Mouse (Mus musculus) G1E (cell line): ENCODE results near the gene Kcnip4.

Source experiments
- CTCF ChIP-seq: IDR thresholded peaks from 2 replicates; pipeline ENCODE4 v1.5.1; 2012; ENCODE audit warnings: low read depth, low read length, inconsistent platforms, mixed read lengths
- GATA2 ChIP-seq: IDR thresholded peaks from 2 replicates; pipeline ENCODE4 v1.6.1; 2012; ENCODE audit warnings: low read depth, low read length, inconsistent platforms, borderline replicate concordance
- TAL1 ChIP-seq: conservative IDR thresholded peaks from 2 replicates; pipeline ENCODE4 v1.6.1; 2012; ENCODE audit warnings: low read depth, low read length, inconsistent platforms, mixed read lengths

DNA sequence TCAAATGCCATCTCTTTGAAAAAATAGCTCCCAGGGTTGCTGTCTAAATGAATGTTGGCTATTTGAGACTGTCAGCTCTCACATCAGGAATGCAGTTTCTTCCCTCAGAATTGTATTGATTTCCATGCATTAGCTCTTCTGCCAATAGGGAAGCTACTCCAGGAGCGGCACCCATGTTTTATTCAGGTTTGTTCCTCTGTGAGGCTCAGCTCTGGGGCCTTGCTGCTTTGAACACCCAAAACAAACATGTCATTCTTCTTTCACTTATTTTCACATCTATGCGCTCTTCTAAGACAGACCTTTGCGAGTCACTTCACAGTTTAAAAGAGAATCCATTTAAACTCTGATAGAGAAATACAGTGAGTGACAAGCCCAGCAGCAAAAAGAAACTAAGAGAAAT lies 862.2 kb downstream of the Kcnip4 start:
- TF ChIP-seq CTCF (no peak), TAL1 (no peak), GATA2 (no peak)
